Mouse (Mus musculus): ENCODE results near the gene Cdk5rap2. TPM values are rescaled to one million over a fixed set of nuclear protein-coding genes. Genes with fewer than 3 reads are reported as not detected.

Cdk5rap2 gene
- total RNA-seq, 2 experiments from 2014 or later, result 5.4 TPM

GRCm38 (mm10) chr4:70267213-70267906 is 142.9 kb downstream of the Cdk5rap2 start:
- intact Hi-C loops (cut with DNase I), result no loop called here
- no peak for DNase-seq

GRCm38 (mm10) chr4:70265248-70265647 is 145.0 kb downstream of the Cdk5rap2 start:
- peak; percentile 57 to 61 for DNase-seq
- intact Hi-C loops (cut with DNase I), result no loop called here

GRCm38 (mm10) chr4:70262850-70263249 is 147.4 kb downstream of the Cdk5rap2 start:
- no peak for DNase-seq
- intact Hi-C loops (cut with DNase I), result loop anchor here (2.0 kb wide), 1 partner anchor 94 kb away; no protein-coding TSS in a partner anchor

DNA sequence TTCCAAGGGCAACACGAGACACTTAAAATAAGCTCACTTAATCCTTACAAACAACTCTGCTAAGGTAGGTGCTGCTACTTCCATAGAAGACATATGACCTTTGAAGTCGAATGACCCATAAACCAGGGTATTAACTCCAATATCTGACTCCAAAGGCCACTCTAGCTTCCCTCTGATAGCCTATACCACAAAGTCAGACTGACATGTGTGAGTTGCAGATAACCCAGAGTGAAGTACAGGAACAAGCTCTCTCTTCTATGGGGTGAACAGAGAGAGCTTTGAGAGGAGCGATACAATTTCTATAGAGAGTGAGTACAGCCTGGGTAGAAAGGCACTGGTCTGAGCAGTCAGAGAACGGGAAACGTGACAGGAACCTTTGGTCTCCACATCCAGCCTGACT is 148.9 kb downstream of the Cdk5rap2 start:
- intact Hi-C loops (cut with DNase I), result no loop called here
- no peak for DNase-seq

DNA sequence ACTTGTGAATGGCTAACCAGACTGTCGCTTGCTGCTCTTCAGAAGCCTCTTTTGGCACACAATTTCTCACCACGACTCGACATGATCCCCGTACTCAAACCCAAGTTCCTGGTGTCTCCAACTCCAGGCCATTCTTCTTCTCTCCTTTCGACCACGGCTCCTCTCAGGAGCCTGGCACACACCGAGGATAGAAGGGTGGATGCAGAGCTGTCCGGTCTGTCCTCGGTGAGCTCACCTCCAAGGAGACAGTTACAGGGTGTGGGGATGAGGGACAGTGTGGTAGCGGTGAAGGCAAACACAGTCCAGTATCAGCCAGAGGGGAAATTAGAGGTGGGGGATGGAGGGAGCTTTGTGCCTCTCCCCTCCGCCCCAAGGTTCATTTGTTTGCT is 149.8 kb downstream of the Cdk5rap2 start:
- DNase-seq, result no peak
- intact Hi-C loops (cut with DNase I), result no loop called here

- intact Hi-C loops (cut with DNase I), result no loop called here
- no peak for DNase-seq
Measured at GRCm38 (mm10) chr4:70259726-70260418, 150.4 kb downstream of the Cdk5rap2 start.

DNA sequence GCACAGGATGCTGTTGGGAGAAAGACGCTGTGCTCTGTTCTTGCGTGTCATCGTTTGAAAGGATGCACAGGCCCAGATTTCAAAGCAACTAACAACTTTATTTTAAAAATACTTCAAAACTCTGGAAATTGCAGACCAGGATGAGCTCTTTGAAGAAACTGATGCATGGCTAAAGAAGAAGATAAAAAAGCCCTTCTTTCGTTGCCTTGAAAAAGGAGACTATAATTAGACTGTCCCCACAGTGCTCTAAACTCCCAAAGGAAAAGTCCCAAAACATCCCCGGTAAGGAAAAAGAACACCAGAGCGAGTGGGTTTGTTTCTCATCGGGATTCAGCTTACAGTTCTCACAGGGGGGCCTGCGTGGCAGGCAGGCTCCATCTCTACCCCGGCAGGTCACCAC is 151.4 kb downstream of the Cdk5rap2 start:
- DNase-seq, result no peak
- intact Hi-C loops (cut with DNase I), result no loop called here

DNA sequence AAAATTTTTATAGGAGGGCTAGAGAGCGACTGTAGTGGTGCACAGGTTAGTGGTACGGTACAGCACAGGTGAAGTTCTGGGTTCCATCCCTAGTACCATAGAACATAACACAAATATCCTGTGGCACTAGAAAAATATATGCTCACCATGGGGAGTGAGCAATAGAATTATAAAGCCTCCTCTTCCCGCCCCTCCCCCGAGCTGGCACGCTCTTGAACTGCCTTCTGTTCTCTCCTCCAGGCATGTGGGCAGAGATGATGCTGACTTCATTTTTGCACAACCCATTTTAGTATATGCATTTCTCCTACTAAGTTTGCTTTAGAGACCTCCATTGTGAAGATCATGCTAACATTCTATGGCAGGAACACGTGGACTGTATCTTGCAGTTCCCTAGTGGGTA is 152.0 kb downstream of the Cdk5rap2 start:
- DNase-seq, result no peak
- intact Hi-C loops (cut with DNase I), result no loop called here

DNA sequence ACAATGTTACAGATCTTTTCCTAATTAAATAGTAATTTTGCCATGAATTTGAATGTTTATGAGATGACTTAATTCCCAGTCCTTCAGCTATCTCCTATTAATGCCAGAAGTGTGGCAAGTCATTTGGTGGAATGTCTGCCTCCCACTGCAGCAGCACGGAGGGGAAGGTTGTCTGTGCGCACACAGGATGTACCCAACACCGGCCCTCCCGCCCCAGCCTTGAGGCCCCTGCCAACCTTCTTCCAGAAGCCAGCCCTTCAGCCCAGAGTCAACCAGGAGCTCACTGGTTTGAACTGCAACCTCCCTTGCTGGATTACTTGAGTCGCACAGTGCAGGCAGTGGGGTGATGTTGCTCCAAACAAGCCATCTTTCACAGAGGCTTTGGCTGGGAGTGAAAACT is 158.5 kb downstream of the Cdk5rap2 start:
- DNase-seq, result no peak
- intact Hi-C loops (cut with DNase I), result no loop called here

DNA sequence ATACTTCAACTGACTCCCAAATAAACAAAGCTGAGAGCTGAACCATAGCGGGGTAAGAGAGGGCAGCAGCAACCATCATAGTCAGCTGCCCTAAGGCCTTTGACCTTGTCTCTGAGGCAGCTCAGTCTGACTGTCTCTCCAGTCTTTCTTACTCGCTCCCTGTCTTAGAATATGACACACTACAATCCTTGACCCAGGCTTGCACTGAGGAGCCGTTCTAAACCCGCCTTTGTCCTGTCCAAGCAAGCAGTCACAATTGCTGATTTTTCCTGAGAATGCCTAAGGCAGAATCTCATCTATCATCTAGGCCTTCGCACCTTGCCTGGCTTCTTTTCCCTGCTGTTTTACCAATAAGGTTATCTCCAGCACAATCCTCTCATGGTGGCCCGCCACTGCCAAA is 164.5 kb downstream of the Cdk5rap2 start:
- DNase-seq, result no peak
- intact Hi-C loops (cut with DNase I), result no loop called here

DNA sequence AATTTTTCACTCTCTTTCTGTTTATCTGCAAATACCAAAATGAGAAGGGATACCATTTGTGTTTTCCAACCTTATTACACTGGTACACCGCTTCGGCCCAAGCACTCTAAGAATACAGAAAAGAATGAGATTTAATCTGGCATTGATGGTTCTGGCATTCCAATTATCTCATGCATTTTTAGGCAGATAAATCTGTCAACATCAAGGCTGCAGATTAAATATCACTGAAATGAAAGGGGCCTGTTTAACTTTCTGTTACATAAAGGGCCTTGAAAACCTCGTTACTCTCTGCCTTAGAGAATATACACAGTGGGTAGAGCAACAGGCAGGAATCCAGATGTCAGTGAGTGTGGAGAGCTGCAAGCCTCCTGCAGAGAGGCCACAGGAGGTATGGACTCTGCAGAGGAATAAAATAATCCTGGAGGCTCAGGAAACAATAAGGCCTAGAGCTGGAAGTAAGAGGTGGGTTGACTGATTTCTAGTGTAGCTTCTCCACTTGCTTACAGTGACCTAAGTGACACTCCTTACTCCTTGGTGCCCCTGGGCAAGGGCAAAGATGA is 166.6 kb downstream of the Cdk5rap2 start:
- intact Hi-C loops (cut with DNase I), result no loop called here
- DNase-seq, result no peak

- intact Hi-C loops (cut with DNase I), result no loop called here
- DNase-seq, result no peak
Measured at GRCm38 (mm10) chr4:70239731-70240130, 170.5 kb downstream of the Cdk5rap2 start.

DNA sequence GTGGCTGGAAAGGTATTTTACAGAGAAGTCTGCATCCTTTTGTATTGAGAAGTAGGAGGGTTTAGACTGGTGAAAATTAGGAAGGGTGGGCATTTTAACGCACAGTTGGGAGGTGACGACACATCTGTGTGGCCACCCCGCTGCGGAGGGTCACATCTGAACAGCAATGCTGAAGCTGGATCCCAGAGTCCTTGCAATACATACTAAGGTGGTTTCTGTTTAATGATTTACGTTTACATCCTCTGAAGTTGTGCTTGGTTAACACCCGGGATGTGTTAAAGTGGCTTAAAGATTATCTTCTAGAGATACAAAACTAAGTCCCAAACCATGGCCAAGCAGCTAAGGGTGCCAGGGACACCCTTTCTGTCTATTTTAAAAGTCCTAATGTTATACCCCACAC is 171.4 kb downstream of the Cdk5rap2 start:
- intact Hi-C loops (cut with DNase I), result no loop called here
- DNase-seq, result no peak

DNA sequence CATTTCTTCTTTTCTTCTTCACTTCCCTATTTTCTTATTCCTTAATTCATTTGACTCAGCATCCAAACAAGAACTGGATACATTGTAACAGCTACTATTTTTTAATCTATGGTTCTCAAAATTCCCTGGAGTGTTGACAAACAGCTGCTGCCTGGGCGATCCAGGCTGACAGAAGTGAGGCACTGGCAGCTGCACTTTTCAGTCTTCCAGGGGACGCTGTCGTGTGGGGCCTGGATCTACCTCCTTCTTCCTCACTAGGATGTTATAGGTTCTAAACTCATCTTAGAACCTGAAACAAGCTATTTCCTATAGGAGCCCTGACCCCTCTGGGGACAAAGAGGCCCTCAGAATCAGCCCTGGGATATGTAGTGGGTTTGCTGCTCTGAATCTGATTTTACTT is 177.9 kb downstream of the Cdk5rap2 start:
- intact Hi-C loops (cut with DNase I), result no loop called here
- DNase-seq, result no peak

DNA sequence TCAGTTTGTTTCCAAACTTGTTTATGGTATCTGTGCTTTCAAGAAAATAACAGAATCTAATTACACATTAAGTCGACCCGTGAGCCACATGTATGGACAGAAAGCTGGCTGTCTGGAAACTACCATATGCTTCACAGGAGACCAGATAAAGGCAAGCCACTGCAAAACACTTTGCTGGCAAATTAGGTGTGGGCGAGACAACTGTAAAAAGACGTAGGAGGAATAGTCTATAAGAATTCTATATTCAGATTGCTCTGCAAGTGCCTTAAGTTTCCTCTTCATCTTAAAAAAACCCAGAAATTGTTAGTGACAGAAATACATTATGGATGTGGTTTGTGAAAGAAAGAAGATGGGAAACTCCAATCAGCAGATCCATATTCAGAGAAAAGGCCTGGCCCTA is 180.4 kb downstream of the Cdk5rap2 start:
- DNase-seq, result no peak
- intact Hi-C loops (cut with DNase I), result no loop called here

- DNase-seq, result no peak
- intact Hi-C loops (cut with DNase I), result no loop called here
Measured at GRCm38 (mm10) chr4:70228350-70228749, 181.9 kb downstream of the Cdk5rap2 start.

DNA sequence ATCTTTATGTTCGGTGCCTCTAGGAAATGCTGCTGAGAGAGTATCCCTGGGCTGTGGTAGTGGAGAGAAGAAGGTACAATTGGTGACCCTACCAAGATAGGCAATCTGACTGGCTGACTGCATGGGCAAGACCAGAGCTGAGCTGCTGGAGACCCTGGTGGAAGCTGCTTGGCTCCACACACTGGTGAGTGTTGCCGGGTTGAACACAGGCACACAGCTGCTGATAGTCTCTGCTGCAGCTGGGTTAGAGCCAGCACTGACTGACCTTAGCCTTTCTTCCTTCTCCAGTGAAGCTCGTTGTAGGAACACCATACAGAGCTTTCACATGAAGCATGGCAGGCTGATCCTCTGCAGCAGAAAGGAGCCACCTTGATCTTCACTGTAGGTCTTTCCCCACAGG is 182.6 kb downstream of the Cdk5rap2 start:
- DNase-seq, result no peak
- intact Hi-C loops (cut with DNase I), result no loop called here

GRCm38 (mm10) chr4:70224503-70224902 is 185.7 kb downstream of the Cdk5rap2 start:
- intact Hi-C loops (cut with DNase I), result no loop called here
- no peak for DNase-seq

GRCm38 (mm10) chr4:70221878-70222277 is 188.4 kb downstream of the Cdk5rap2 start:
- intact Hi-C loops (cut with DNase I), result no loop called here
- DNase-seq, result no peak

GRCm38 (mm10) chr4:70221370-70221769 is 188.9 kb downstream of the Cdk5rap2 start:
- intact Hi-C loops (cut with DNase I), result no loop called here

DNA sequence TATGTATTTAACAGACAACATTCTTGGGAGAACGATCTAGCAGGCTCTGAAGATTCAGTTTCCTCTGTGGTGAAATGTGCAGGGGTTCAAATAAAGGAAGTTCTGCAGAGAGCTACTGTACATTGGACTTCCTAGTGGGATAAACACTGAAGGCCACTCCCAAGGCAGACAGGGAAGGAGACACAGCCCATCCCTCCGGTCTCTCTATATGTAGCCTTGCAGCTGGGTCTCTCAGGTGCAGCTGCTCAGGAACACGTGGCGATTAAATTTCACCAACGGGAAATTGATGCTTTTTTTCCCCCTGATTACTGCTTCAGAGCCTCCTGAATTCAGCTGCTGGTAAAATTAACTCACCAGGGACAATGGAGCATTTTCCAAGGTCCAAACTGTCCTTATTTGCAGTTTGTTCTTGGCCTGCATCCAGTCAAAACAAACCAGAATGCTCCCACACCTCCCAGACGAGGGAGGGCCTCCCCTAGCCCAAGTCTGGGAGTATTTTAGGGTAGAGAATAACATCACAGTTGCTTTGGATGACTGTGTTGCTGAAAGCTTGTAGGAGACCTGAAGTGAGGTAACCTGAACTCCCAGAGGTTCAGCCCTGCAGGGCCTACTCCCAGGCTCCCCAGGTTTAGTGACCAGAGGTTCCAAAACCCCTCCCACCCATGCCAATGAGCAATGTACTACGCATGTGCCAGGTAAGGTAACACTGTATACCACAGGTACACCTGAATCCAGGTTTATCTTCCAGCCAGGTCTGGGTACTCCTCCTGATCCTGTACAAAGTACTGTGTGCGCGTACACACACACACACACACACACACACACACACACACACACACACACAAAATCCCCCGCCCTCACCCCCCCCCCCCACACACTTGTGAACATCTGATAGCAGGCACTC is 189.7 kb downstream of the Cdk5rap2 start:
- DNase-seq, result peak; percentile 63 to 64
- intact Hi-C loops (cut with DNase I), result no loop called here

More at GRCm38 (mm10) chr4:70221370-70221769, 188.9 kb downstream of the Cdk5rap2 start:
- DNase-seq, result no peak
